In genomic region chrX:50887999-50888398, GRCm38 (mm10) we compare ENCODE assay signal across 19 mouse cellular contexts. TPM values are rescaled to one million over a fixed set of nuclear protein-coding genes. Genes with fewer than 3 reads are reported as not detected.
DNase-seq lines count a peak whose midpoint lies in the region; ATAC-seq and TF ChIP-seq lines count a peak whose summit lies in the region.
"Had no signal": no experiment of that assay in that cellular context is flagged by ENCODE, and none has a peak within 500 bp of the region (broad histone marks: within the 10 kb centered on the region; RNA-seq: fewer than 3 reads in every experiment).

No protein-coding gene starts in this region.

- peak; percentile 44 for TF ChIP-seq CTCF in gastrocnemius, adult 2 months (IDR thresholded peaks at IDR 0.05)
- TF ChIP-seq CTCF in liver, postnatal 0 days (IDR thresholded peaks at IDR 0.05; ENCODE audit: low read depth): peak; percentile 33
- peak in 1 of 3 experiments; percentile 5; a peak in 1 of 6 replicates for TF ChIP-seq CTCF in MEL (IDR thresholded peaks at IDR 0.05 in 2 of 3, conservative IDR thresholded peaks at IDR 0.05 in 1 of 3; ENCODE audit: control insufficient read depth in 1 of 3, insufficient read depth in 1 of 3, low read depth in 2 of 3, low read length in 3 of 3, poor library complexity in 1 of 3, severe bottlenecking in 1 of 3)

- TF ChIP-seq EP300 in liver, postnatal 0 days (IDR thresholded peaks at IDR 0.05; ENCODE audit: low read depth): no peak
- no peak for TF ChIP-seq EP300 in MEL (IDR thresholded peaks at IDR 0.05; ENCODE audit: low read depth in 1 of 2, low read length in 2 of 2)

- H3K36me3 ChIP-seq in liver, postnatal 0 days (replicated peaks; ENCODE audit: insufficient read depth, low read length): no peaks in the 10 kb centered on the region
- no peaks in the 10 kb centered on the region for H3K36me3 ChIP-seq in liver, embryonic 12.5 days
- H3K36me3 ChIP-seq in MEL (ENCODE audit: control insufficient read depth in 1 of 2, insufficient read depth in 2 of 2, low read length in 2 of 2): no peaks in the 10 kb centered on the region
- H3K36me3 ChIP-seq: heart, embryonic 13.5 days had no signal

- H3K27me3 ChIP-seq in liver, postnatal 0 days (ENCODE audit: insufficient read depth, low read length): no peaks in the 10 kb centered on the region
- H3K27me3 ChIP-seq in liver, embryonic 12.5 days (replicated peaks): no peaks in the 10 kb centered on the region
- H3K27me3 ChIP-seq in MEL (ENCODE audit: control insufficient read depth in 1 of 2, insufficient read depth in 2 of 2, low read length in 2 of 2): no peaks in the 10 kb centered on the region
- H3K27me3 ChIP-seq: forebrain, embryonic 13.5 days; heart, embryonic 13.5 days had no signal

- intact Hi-C loops in gastrocnemius, adult 2 months (cut with DNase I): loop anchor here (2.0 kb wide), 1 partner anchor 213 kb away; no protein-coding TSS in a partner anchor
- intact Hi-C loops in gastrocnemius, postnatal 14 days (cut with DNase I; ENCODE audit: low total_unique reads): loop anchor here (10.0 kb wide), 1 partner anchor 203 kb away; no protein-coding TSS in a partner anchor

- H3K79me2 ChIP-seq in MEL (ENCODE audit: control insufficient read depth, insufficient read depth, low read length, poor library complexity): no peaks in the 10 kb centered on the region

- peak; percentile 26 for TF ChIP-seq RAD21 in MEL (IDR thresholded peaks at IDR 0.05; ENCODE audit: low read depth, low read length)

- H3K4me2 ChIP-seq in liver, postnatal 0 days (ENCODE audit: low read depth, low read length): no peak overlapping the region
- no peak overlapping the region for H3K4me2 ChIP-seq in liver, embryonic 12.5 days
- H3K4me2 ChIP-seq: forebrain, embryonic 13.5 days; heart, embryonic 13.5 days; liver, embryonic 11.5 days; midbrain, embryonic 11.5 days had no signal

- 75% methylated on average over 2 of the region's 2 CpGs for WGBS in liver, postnatal 0 days (ENCODE audit: insufficient replicate concordance)
- 78% methylated on average over 2 of the region's 2 CpGs for WGBS in liver, embryonic 12.5 days (ENCODE audit: insufficient replicate concordance)

- no peak overlapping the region for H3K4me3 ChIP-seq in gastrocnemius, adult 2 months
- H3K4me3 ChIP-seq in liver, postnatal 0 days (ENCODE audit: low read depth, low read length): no peak overlapping the region
- no peak overlapping the region for H3K4me3 ChIP-seq in liver, embryonic 12.5 days
- H3K4me3 ChIP-seq in MEL (ENCODE audit: control insufficient read depth in 1 of 2, insufficient read depth in 1 of 2, low read depth in 2 of 2, low read length in 2 of 2): no peak overlapping the region
- H3K4me3 ChIP-seq: forebrain, embryonic 13.5 days; heart, embryonic 13.5 days had no signal

- no peak for TF ChIP-seq POLR2A in MEL (IDR thresholded peaks at IDR 0.05; ENCODE audit: control insufficient read depth in 1 of 2, insufficient read depth in 1 of 2, low read depth in 1 of 2, low read length in 2 of 2, poor library complexity in 1 of 2)

- no peaks in the 10 kb centered on the region for H3K4me1 ChIP-seq in liver, postnatal 0 days (ENCODE audit: insufficient read depth)
- H3K4me1 ChIP-seq in liver, embryonic 12.5 days: no peaks in the 10 kb centered on the region
- no peaks in the 10 kb centered on the region for H3K4me1 ChIP-seq in MEL (ENCODE audit: control insufficient read depth in 1 of 2, insufficient read depth in 2 of 2, low read length in 2 of 2)
- H3K4me1 ChIP-seq: forebrain, embryonic 13.5 days; heart, embryonic 13.5 days had no signal

- no peak overlapping the region for H3K27ac ChIP-seq in gastrocnemius, adult 2 months
- H3K27ac ChIP-seq in liver, postnatal 0 days (ENCODE audit: low read depth): no peak overlapping the region
- H3K27ac ChIP-seq in liver, embryonic 12.5 days: no peak overlapping the region
- H3K27ac ChIP-seq in MEL (ENCODE audit: control insufficient read depth, low read depth, low read length): no peak overlapping the region
- H3K27ac ChIP-seq: forebrain, embryonic 13.5 days; heart, embryonic 13.5 days had no signal

- no peaks in the 10 kb centered on the region for H3K9me3 ChIP-seq in liver, postnatal 0 days (ENCODE audit: low read length)
- H3K9me3 ChIP-seq in liver, embryonic 12.5 days (replicated peaks): no peaks in the 10 kb centered on the region
- no peaks in the 10 kb centered on the region for H3K9me3 ChIP-seq in MEL (replicated peaks; ENCODE audit: insufficient read depth, low read length)
- H3K9me3 ChIP-seq: forebrain, embryonic 13.5 days; heart, embryonic 13.5 days had no signal

- ATAC-seq in liver, postnatal 0 days: no peak
- no peak for ATAC-seq in liver, embryonic 12.5 days
- ATAC-seq in granulocyte monocyte progenitor cell, adult 5-6 weeks (replicated peaks; ENCODE audit: poor library complexity, severe bottlenecking): 0 out of 2 replicates have a peak, but pooled peaks have one; percentile 35
- ATAC-seq: forebrain, embryonic 13.5 days had no signal

- DNase-seq in gastrocnemius, adult 2 months: no peak
- DNase-seq in gastrocnemius, postnatal 14 days: no peak
- DNase-seq in liver, postnatal 0 days: no peak
- peak; percentile 2 for DNase-seq in MEL (ENCODE audit: low read depth, low spot score)
- DNase-seq in urinary bladder, postnatal 10 days (ENCODE audit: low spot score): no peak
- DNase-seq: cerebellum, adult 11 months; cerebellum, postnatal 25 days; gastrocnemius, postnatal 25 days; kidney, postnatal 10 days; right cerebral cortex, postnatal 4 days; thymus, postnatal 14 days had no signal

- no peak overlapping the region for H3K9ac ChIP-seq in liver, postnatal 0 days (replicated peaks)
- H3K9ac ChIP-seq in liver, embryonic 12.5 days: no peak overlapping the region
- H3K9ac ChIP-seq in MEL (ENCODE audit: control insufficient read depth, low read depth, low read length, poor library complexity, severe bottlenecking): no peak overlapping the region
- H3K9ac ChIP-seq: forebrain, embryonic 13.5 days; heart, embryonic 13.5 days had no signal

TF ChIP-seq in MEL, 35 proteins besides CTCF, POLR2A, EP300 and RAD21:
- TF ChIP-seq TBP (IDR thresholded peaks at IDR 0.05; ENCODE audit: low read depth, low read length) (no peak), MAFK (IDR thresholded peaks at IDR 0.05; ENCODE audit: borderline replicate concordance, low read depth, low read length) (no peak), MYB (IDR thresholded peaks at IDR 0.05; ENCODE audit: low read depth, low read length) (no peak), ZNF384 (IDR thresholded peaks at IDR 0.05; ENCODE audit: low read depth, low read length) (no peak), ELF1 (IDR thresholded peaks at IDR 0.05; ENCODE audit: low read depth, low read length) (no peak), SMC3 (IDR thresholded peaks at IDR 0.05; ENCODE audit: low read depth, low read length) (no peak), CHD1 (IDR thresholded peaks at IDR 0.05; ENCODE audit: low read depth, low read length) (no peak), POLR2AphosphoS5 (IDR thresholded peaks at IDR 0.05; ENCODE audit: borderline replicate concordance, low read depth, low read length) (no peak)

RNA-seq across cellular contexts. Expression of gene Stk26, which starts 47.2 kb away (rescaled TPM):
- total RNA-seq in gastrocnemius, adult 2 months (2021): 1 to 10 TPM; 1.9 TPM
- total RNA-seq in gastrocnemius, postnatal 14 days (2021): 1 to 10 TPM; 2.3 to 2.7 TPM
- 2.5 and 3.9 TPM in 2 replicates for polyA plus RNA-seq in liver, postnatal 0 days (2015; fragmentation: Nextera tagmentation; extraction: Ambion mirVana)
- polyA plus RNA-seq in liver, embryonic 12.5 days (2016; fragmentation: Nextera tagmentation; extraction: Ambion mirVana): 4.0 and 4.5 TPM in 2 replicates
- 8.0 and 8.7 TPM in 2 replicates for total RNA-seq in MEL (2012; rRNA removed)
- polyA plus RNA-seq in MEL (2012; ENCODE audit: insufficient read depth in 1 of 2, insufficient read length in 2 of 2, low read depth in 1 of 2, low replicate concordance in 2 of 2, missing spikeins in 1 of 2): 10 to 100 TPM in 1 of 2 experiments, not detected in 1; 10.6 TPM
- 124 and 151 TPM in 2 replicates for total RNA-seq in granulocyte monocyte progenitor cell, adult 5-6 weeks (2014; fragmentation: Nextera tagmentation)
- 170 and 225 TPM in 2 replicates for total RNA-seq in granulocyte monocyte progenitor cell, adult 5-6 weeks (2017)

RNA-seq across cellular contexts. Expression of gene Frmd7, which starts 54.5 kb away (rescaled TPM):
- total RNA-seq in gastrocnemius, adult 2 months (2021): under 1 TPM; 0.33 to 0.59 TPM
- under 1 TPM; 0.49 to 0.98 TPM for total RNA-seq in gastrocnemius, postnatal 14 days (2021)
- polyA plus RNA-seq in liver, postnatal 0 days (2015; fragmentation: Nextera tagmentation; extraction: Ambion mirVana): not detected in 2 replicates
- polyA plus RNA-seq in liver, embryonic 12.5 days (2016; fragmentation: Nextera tagmentation; extraction: Ambion mirVana): 0.11 and 0.14 TPM in 2 replicates
- total RNA-seq in MEL (2012; rRNA removed): not detected in 2 replicates
- polyA plus RNA-seq in MEL (2012; ENCODE audit: insufficient read depth in 1 of 2, insufficient read length in 2 of 2, low read depth in 1 of 2, low replicate concordance in 2 of 2, missing spikeins in 1 of 2): not detected
- not detected in 2 replicates for total RNA-seq in granulocyte monocyte progenitor cell, adult 5-6 weeks (2014; fragmentation: Nextera tagmentation)
- not detected in 2 replicates for total RNA-seq in granulocyte monocyte progenitor cell, adult 5-6 weeks (2017)
- total RNA-seq: hematopoietic stem cell, adult 5-6 weeks had no signal
- polyA plus RNA-seq: forebrain, embryonic 13.5 days; heart, embryonic 13.5 days; intestine, embryonic 14.5 days; midbrain, embryonic 11.5 days had no signal

Comparison
In these comparisons a context has a peak if more than half of its experiments do, and no peak if none do; other contexts are left out.
1. RNA of gene Stk26, which starts 47.2 kb away (total RNA-seq): 124 to 225 TPM in granulocyte monocyte progenitor cell, adult 5-6 weeks; 8.0 to 8.7 TPM in MEL, 2.3 to 2.7 TPM in gastrocnemius, postnatal 14 days and 1.9 TPM in gastrocnemius, adult 2 months; every median in the first group is over 10 times any median in the second.